Mouse (Mus musculus) E14TG2a.4 (cell line): ENCODE results near the gene Gm20388.

ENCODE experiments used
- CTCF ChIP-seq: conservative IDR thresholded peaks from 2 replicates; pipeline ENCODE4 v1.5.1; 2014; ENCODE audit warnings: low read length
- NANOG ChIP-seq: IDR thresholded peaks from 2 replicates; pipeline ENCODE4 v1.6.1; 2014; ENCODE audit warnings: borderline replicate concordance, low read length, mixed read lengths

GRCm38 (mm10) chr8:124336302-124336701, 4425.7 kb downstream of the Gm20388 start:
- TF ChIP-seq CTCF (no peak), NANOG (no peak)
